Mouse (Mus musculus): Measurements from ENCODE around the gene Kcnj1. TPM values are rescaled to one million over a fixed set of nuclear protein-coding genes. Genes with fewer than 3 reads are reported as not detected.

The Kcnj1 gene
- not detected in 2 replicates for polyA plus RNA-seq (2016; fragmentation: Nextera tagmentation; extraction: Ambion mirVana)

GRCm38 (mm10) chr9:32372202-32372601 lies at the start of gene Kcnj1:
Gene Kcnj1, plus strand, starts transcription at chr9:32372493.
- no peak within 1 kb of the TSS for H3K27ac ChIP-seq (replicated peaks)
- WGBS = 89% methylated on average over 6 of the region's 6 CpGs
- no peaks in the 10 kb centered on the region for H3K27me3 ChIP-seq (ENCODE audit: low read depth, poor library complexity, severe bottlenecking)
- DNase-seq (ENCODE audit: low spot score) = no peak
- H3K36me3 ChIP-seq = no peaks in the 10 kb centered on the region
- peaks cover 8% of the 10 kb centered on the region for H3K4me1 ChIP-seq
- H3K9me3 ChIP-seq (replicated peaks) = no peaks in the 10 kb centered on the region
- no peak within 1 kb of the TSS for H3K4me3 ChIP-seq

GRCm38 (mm10) chr9:32323610-32324009 lies 48.7 kb upstream of the Kcnj1 start:
- no peak overlapping the region for H3K4me3 ChIP-seq
- H3K4me1 ChIP-seq = peaks cover 6% of the 10 kb centered on the region; the same call in 1 of the 2 replicates
- H3K27me3 ChIP-seq (ENCODE audit: low read depth, poor library complexity, severe bottlenecking) = no peaks in the 10 kb centered on the region
- no peaks in the 10 kb centered on the region for H3K36me3 ChIP-seq
- WGBS = 78% methylated on average over 7 of the region's 7 CpGs
- no peak for DNase-seq (ENCODE audit: low spot score)
- no peak overlapping the region for H3K27ac ChIP-seq (replicated peaks)
- H3K9me3 ChIP-seq (replicated peaks) = no peaks in the 10 kb centered on the region

GRCm38 (mm10) chr9:32328777-32329176 lies 43.5 kb upstream of the Kcnj1 start:
- no peaks in the 10 kb centered on the region for H3K9me3 ChIP-seq (replicated peaks)
- H3K4me3 ChIP-seq = no peak overlapping the region
- DNase-seq (ENCODE audit: low spot score) = no peak
- no peaks in the 10 kb centered on the region for H3K27me3 ChIP-seq (ENCODE audit: low read depth, poor library complexity, severe bottlenecking)
- no peaks in the 10 kb centered on the region for H3K36me3 ChIP-seq
- 90% methylated on average over 4 of the region's 4 CpGs for WGBS
- H3K4me1 ChIP-seq = no peaks in the 10 kb centered on the region
- no peak overlapping the region for H3K27ac ChIP-seq (replicated peaks)

- no peaks in the 10 kb centered on the region for H3K4me1 ChIP-seq
- no peaks in the 10 kb centered on the region for H3K27me3 ChIP-seq (ENCODE audit: low read depth, poor library complexity, severe bottlenecking)
- no peak overlapping the region for H3K4me3 ChIP-seq
- no peak for DNase-seq (ENCODE audit: low spot score)
- H3K27ac ChIP-seq (replicated peaks) = no peak overlapping the region
- H3K36me3 ChIP-seq = no peaks in the 10 kb centered on the region
- H3K9me3 ChIP-seq (replicated peaks) = no peaks in the 10 kb centered on the region
- WGBS = 76% methylated on average over 5 of the region's 5 CpGs
These were observed 41.1 kb upstream of the Kcnj1 start for GRCm38 (mm10) chr9:32331162-32331561.

- 88% methylated on average over 13 of the region's 13 CpGs for WGBS
- H3K4me3 ChIP-seq = no peak overlapping the region
- no peak overlapping the region for H3K27ac ChIP-seq (replicated peaks)
- DNase-seq (ENCODE audit: low spot score) = no peak
- no peaks in the 10 kb centered on the region for H3K36me3 ChIP-seq
- H3K27me3 ChIP-seq (ENCODE audit: low read depth, poor library complexity, severe bottlenecking) = 0 out of 2 replicates have a peak, but pooled peaks cover under 1% of the 10 kb centered on the region
- H3K4me1 ChIP-seq = peaks cover under 1% of the 10 kb centered on the region
- no peaks in the 10 kb centered on the region for H3K9me3 ChIP-seq (replicated peaks)
These were observed 36.7 kb upstream of the Kcnj1 start for GRCm38 (mm10) chr9:32335389-32336150.

GRCm38 (mm10) chr9:32340831-32341230 lies 31.5 kb upstream of the Kcnj1 start:
- DNase-seq (ENCODE audit: low spot score) = no peak
- H3K27ac ChIP-seq (replicated peaks) = no peak overlapping the region
- H3K27me3 ChIP-seq (ENCODE audit: low read depth, poor library complexity, severe bottlenecking) = peaks cover 53% of the 10 kb centered on the region
- WGBS = 68% methylated on average over 5 of the region's 5 CpGs
- no peaks in the 10 kb centered on the region for H3K9me3 ChIP-seq (replicated peaks)
- H3K4me1 ChIP-seq = peaks cover 27% of the 10 kb centered on the region
- no peaks in the 10 kb centered on the region for H3K36me3 ChIP-seq
- H3K4me3 ChIP-seq = no peak overlapping the region

GRCm38 (mm10) chr9:32342929-32343328 lies 29.4 kb upstream of the Kcnj1 start:
- 12% methylated on average over 8 of the region's 8 CpGs for whole genome bisulfite sequencing
- Histone ChIP-seq H3K4me1 (peaks cover 30% of the 10 kb centered on the region), H3K27ac (replicated peaks) (no peak overlapping the region), H3K27me3 (ENCODE audit: low read depth, poor library complexity, severe bottlenecking) (peaks cover 73% of the 10 kb centered on the region), H3K9me3 (replicated peaks) (no peaks in the 10 kb centered on the region), H3K36me3 (no peaks in the 10 kb centered on the region), H3K4me3 (no peak overlapping the region)
- peak; percentile 19 for DNase-seq (ENCODE audit: low spot score)

- Histone ChIP-seq H3K27me3 (ENCODE audit: low read depth, poor library complexity, severe bottlenecking) (peaks cover 83% of the 10 kb centered on the region), H3K4me3 (peak within 1 kb of the TSS; percentile 58), H3K4me1 (peaks cover 30% of the 10 kb centered on the region), H3K9me3 (replicated peaks) (no peaks in the 10 kb centered on the region), H3K36me3 (no peaks in the 10 kb centered on the region), H3K27ac (replicated peaks) (peak within 1 kb of the TSS; percentile 61; the same call in 1 of the 2 replicates)
- DNase-seq (ENCODE audit: low spot score) = peak; percentile 50
- WGBS = 1% methylated on average over 20 of the region's 20 CpGs
These were observed 28.2 kb upstream of the Kcnj1 start, which contains the start of gene Kcnj5 for GRCm38 (mm10) chr9:32344051-32344450. Gene Kcnj5, minus strand, starts transcription at chr9:32344350.

- DNase-seq (ENCODE audit: low spot score) = peak; percentile 36
- Histone ChIP-seq H3K27ac (replicated peaks) (peak overlapping the region; percentile 61; the same call in 1 of the 2 replicates), H3K9me3 (replicated peaks) (no peaks in the 10 kb centered on the region), H3K4me3 (peak overlapping the region; percentile 58), H3K27me3 (ENCODE audit: low read depth, poor library complexity, severe bottlenecking) (peaks cover 87% of the 10 kb centered on the region), H3K4me1 (peaks cover 30% of the 10 kb centered on the region), H3K36me3 (no peaks in the 10 kb centered on the region)
- WGBS = 3% methylated on average over 21 of the region's 21 CpGs
These were observed 27.8 kb upstream of the Kcnj1 start for GRCm38 (mm10) chr9:32344489-32344888.

GRCm38 (mm10) chr9:32348096-32348495 lies 24.2 kb upstream of the Kcnj1 start:
- Histone ChIP-seq H3K36me3 (no peaks in the 10 kb centered on the region), H3K4me1 (peaks cover 27% of the 10 kb centered on the region), H3K27ac (replicated peaks) (no peak overlapping the region), H3K9me3 (replicated peaks) (no peaks in the 10 kb centered on the region), H3K4me3 (no peak overlapping the region), H3K27me3 (ENCODE audit: low read depth, poor library complexity, severe bottlenecking) (peaks cover 71% of the 10 kb centered on the region)
- 67% methylated on average over 8 of the region's 8 CpGs for WGBS
- no peak for DNase-seq (ENCODE audit: low spot score)

GRCm38 (mm10) chr9:32349344-32349743 lies 22.9 kb upstream of the Kcnj1 start:
- peaks cover 59% of the 10 kb centered on the region for H3K27me3 ChIP-seq (ENCODE audit: low read depth, poor library complexity, severe bottlenecking)

GRCm38 (mm10) chr9:32350332-32350731 lies 22.0 kb upstream of the Kcnj1 start:
- Histone ChIP-seq H3K4me3 (no peak overlapping the region), H3K36me3 (no peaks in the 10 kb centered on the region), H3K27ac (replicated peaks) (no peak overlapping the region), H3K27me3 (ENCODE audit: low read depth, poor library complexity, severe bottlenecking) (peaks cover 49% of the 10 kb centered on the region), H3K4me1 (peaks cover 8% of the 10 kb centered on the region; the same call in 1 of the 2 replicates), H3K9me3 (replicated peaks) (no peaks in the 10 kb centered on the region)
- peak; percentile 68 for DNase-seq (ENCODE audit: low spot score)
- 9% methylated on average over 6 of the region's 6 CpGs for WGBS

More at GRCm38 (mm10) chr9:32349344-32349743, 22.9 kb upstream of the Kcnj1 start:
- no peaks in the 10 kb centered on the region for H3K36me3 ChIP-seq
- no peak overlapping the region for H3K4me3 ChIP-seq
- WGBS = 92% methylated on average over 10 of the region's 10 CpGs
- H3K9me3 ChIP-seq (replicated peaks) = no peaks in the 10 kb centered on the region
- H3K27ac ChIP-seq (replicated peaks) = no peak overlapping the region
- peaks cover 14% of the 10 kb centered on the region for H3K4me1 ChIP-seq
- no peak for DNase-seq (ENCODE audit: low spot score)

GRCm38 (mm10) chr9:32360770-32361169 lies 11.5 kb upstream of the Kcnj1 start:
- H3K27ac ChIP-seq (replicated peaks) = no peak overlapping the region
- 84% methylated on average over 1 of the region's 1 CpGs for WGBS

More at GRCm38 (mm10) chr9:32360770-32361169, 11.5 kb upstream of the Kcnj1 start:
- Histone ChIP-seq H3K36me3 (no peaks in the 10 kb centered on the region), H3K4me1 (no peaks in the 10 kb centered on the region), H3K9me3 (replicated peaks) (no peaks in the 10 kb centered on the region; the same call in 1 of the 2 replicates), H3K27me3 (ENCODE audit: low read depth, poor library complexity, severe bottlenecking) (no peaks in the 10 kb centered on the region), H3K4me3 (no peak overlapping the region)
- DNase-seq (ENCODE audit: low spot score) = no peak
